Mouse (Mus musculus) A20 (cell line): ENCODE measurements around the gene Adat3.

Experiments used
- DNase-seq: peaks from one replicate; pipeline ENCODE4 v3.0.0-alpha.2; 2011; ENCODE audit warnings: low read depth, low spot score

The Adat3 gene

GRCm38 (mm10) chr10:80602698-80603325 is at the start of gene Adat3, which contains the start of gene Scamp4:
Gene Adat3, plus strand, starts transcription at chr10:80602880.
Gene Scamp4, plus strand, starts transcription at chr10:80602872.
- DNase-seq: peak; percentile 98

GRCm38 (mm10) chr10:80553575-80553974 is 49.1 kb upstream of the Adat3 start:
- DNase-seq: no peak

GRCm38 (mm10) chr10:80553997-80554396 is 48.7 kb upstream of the Adat3 start:
- no peak for DNase-seq

- DNase-seq: peak; percentile 56
Observed at GRCm38 (mm10) chr10:80557346-80557965, 45.2 kb upstream of the Adat3 start.

GRCm38 (mm10) chr10:80559431-80559830 is 43.2 kb upstream of the Adat3 start:
- no peak for DNase-seq

GRCm38 (mm10) chr10:80560621-80561020 is 42.1 kb upstream of the Adat3 start:
- no peak for DNase-seq

DNA sequence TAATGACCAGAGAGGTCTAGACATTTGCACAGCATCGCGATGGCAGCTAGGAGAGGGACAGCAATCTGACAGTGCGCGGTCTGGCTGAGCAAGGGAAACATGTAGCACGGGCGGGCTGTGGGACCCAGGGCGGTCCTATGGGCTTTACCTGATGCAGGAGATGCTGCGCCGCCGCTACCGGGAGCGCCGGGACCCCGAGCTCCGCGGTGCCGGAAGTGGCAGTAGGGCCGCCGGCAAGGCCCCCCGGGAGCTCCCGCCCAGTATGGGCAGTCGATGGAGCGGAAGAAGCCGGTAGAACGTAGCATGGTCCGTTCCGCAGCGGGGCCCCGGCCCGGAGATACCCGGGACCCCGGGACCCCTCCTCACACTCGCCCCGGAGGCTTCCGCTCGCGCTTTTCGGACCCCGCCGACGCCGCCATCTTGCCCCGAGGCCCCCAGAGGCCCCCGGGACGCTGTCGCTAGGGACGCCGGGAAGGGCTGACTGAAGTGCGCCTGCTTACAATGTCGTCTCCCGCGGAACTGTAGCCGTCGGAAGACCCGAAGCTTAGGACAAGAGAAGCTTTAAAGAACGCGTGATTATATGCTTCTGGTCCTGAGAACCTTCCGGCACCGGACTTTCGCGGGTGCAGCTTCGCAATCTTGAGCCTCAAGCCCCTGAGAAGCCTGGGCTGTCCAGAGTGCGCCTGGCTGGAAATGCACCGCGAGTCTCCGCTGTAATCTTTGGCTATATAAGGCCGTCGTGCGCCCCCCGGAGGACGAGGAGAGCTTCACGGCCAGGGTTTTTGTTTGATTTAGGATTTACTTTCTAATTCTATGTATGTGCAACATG is 41.4 kb upstream of the Adat3 start, which contains the start of gene Rexo1:
Rexo1 (minus strand) TSS at position 445 of the 829 bp plus-strand sequence.
- peak; percentile 98 for DNase-seq

GRCm38 (mm10) chr10:80566375-80567092 is 36.1 kb upstream of the Adat3 start:
- peak; percentile 83 for DNase-seq

GRCm38 (mm10) chr10:80568876-80569275 is 33.8 kb upstream of the Adat3 start:
- DNase-seq: no peak

DNA sequence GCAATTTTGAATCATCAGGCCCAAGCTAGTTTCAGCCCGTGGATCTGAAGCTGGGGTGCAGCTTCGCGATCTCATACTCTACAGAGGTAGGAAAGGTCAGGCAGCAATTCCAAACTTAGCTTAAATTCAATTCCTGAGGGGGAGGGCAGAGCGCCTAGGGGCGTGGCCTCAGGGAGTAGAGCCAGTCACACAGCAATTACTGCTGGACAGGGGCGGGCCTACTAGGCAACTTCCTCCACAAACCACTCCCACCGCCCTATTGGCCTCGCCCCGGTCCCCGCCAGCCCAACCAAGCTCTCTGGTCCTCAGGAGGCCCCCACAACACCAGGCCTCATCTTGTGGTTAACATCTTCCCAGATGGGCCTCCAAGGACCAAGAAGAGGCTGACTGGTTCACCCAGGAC is 33.0 kb upstream of the Adat3 start:
- DNase-seq: peak; percentile 91

GRCm38 (mm10) chr10:80570419-80570818 is 32.3 kb upstream of the Adat3 start:
- DNase-seq: peak; percentile 52

DNA sequence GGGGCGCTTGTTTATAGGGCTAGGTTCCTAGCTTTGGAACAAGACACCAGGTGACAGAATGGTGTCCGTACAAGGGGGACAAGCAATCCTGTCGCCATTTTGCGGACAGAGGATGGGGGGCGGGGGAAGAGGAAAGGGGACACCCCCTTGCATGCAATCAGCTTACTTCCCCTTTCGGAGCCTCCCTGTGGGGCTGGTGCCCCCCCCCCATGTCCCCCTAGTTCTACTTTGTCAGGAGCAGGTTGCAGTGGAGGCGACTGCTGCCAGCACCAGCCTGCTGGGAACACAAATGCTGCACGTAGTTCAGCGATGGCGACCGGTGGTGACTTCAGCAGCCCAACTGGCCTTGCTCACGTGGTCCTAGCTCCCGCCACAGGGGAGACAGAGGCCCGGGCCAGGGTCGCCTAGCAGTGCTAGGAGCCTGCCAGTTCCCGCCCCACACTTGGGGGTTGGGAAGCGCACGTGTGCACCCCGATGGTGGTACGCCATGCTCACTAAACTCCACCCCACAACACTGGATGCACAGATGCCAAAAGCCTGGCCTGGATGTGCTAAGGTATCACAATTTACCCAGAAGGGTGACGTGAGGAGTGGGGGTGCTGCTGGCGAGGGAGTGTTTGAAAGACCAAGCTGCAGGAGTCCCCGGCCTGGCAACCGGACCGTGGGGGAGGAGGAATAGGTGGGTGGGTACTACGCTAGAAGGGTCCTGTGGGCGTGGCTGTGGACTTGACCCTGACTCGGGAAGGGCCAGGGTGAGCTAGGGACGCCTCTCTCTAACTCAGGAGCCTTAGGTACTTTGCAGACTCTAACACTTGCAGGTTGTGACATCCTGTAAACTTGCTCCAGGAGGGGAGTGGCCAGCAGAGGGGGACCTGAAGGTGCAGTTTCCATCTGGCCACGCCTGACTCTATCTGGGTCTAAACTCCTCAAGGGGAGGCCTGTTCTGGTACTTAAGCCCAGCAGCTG is 31.5 kb upstream of the Adat3 start:
- peak; percentile 86 for DNase-seq

DNA sequence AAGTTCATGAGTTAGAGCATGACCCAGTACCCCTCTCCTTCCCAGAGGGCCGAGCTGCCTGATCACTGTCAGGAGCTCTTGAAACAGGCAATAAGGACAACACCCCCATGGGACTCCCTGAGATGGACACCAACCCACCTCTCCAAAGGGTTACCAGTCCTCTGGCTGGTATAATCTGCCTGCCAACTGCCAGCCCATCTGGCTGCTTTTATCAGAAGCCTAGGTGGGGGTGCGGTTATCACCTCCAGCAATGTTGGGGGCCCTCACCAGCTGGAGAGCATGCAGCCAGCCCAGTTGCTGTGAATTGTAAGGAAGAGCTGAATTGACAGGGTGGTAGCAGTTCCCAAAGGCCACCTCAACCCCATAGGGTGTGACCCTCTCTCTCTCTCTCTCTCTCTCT is 30.2 kb upstream of the Adat3 start:
- DNase-seq: no peak

- DNase-seq: no peak
Observed at GRCm38 (mm10) chr10:80573944-80574343, 28.7 kb upstream of the Adat3 start.

DNA sequence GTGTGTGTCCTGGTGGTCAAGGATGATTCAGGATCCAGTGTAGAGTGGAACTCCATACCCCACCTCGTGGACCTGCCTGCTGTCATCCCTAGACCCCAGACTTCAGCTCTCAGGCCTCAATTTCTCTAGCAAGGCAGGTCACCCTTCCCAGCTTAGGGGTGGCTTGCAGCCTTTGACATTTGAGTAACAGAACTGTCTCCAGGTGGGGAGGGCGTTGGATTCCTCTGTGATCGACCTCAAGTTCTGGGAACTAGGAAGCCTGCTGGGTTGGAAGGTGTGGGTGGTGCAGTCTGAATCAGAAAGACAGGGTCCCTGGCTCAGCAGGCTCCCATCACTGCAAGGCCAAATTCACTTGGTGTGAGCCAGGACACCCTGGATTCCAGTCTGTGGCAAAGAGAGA is 27.8 kb upstream of the Adat3 start:
- DNase-seq: no peak

GRCm38 (mm10) chr10:80575925-80576324 is 26.8 kb upstream of the Adat3 start:
- DNase-seq: no peak

GRCm38 (mm10) chr10:80576351-80577194 is 26.1 kb upstream of the Adat3 start:
- DNase-seq: peak; percentile 83

DNA sequence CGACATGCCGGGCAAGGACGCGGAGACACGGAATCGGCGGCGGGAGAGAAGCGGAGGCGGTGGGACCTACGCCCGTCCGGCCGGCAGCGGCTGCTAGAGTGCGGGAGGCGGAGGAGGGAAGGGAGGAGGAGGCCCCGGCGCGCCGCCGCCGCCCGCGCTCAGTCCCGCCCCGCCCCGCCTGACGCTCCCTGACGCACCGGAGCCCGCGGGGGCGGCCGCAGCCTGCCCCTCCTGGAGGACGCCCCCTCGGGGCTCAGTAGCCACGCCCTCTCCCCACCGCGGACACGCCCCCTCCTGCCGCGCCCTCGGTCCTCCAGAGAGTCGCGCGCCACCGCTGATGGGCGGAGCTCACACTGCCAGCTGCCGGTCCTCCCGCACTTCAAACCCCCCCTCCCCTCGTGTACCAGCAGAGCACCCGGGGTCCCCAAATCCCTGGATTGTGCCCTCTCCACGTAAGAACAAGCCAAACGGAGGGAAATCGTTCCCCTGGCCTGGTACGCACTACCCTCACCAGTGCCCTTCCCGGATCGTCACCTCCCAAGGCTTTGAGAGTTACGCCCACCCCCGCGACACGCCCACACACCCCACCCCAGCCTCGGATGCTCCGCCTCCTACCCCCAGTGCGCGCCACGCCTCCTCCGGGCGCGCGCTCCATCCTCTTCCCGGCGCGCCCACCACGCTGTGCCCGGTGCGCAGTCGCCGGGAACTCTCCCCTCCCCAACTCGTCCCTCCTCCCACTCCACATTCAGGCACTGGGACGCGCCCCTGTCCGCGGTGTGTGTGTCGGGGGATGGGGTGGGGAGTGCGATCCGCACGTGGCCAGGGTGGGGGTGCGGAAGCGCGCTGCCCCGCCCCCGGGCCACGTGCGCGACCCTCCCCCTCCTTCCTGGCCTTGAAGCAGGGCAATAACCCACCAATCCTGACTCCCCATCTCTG is 25.2 kb upstream of the Adat3 start, which contains the start of gene Klf16:
Klf16 (minus strand) TSS at position 127 of the 936 bp plus-strand sequence.
- DNase-seq: peak; percentile 99
